Mouse (Mus musculus): ENCODE data around the gene Cd2. TPM values are rescaled to one million over a fixed set of nuclear protein-coding genes. Genes with fewer than 3 reads are reported as not detected.

The Cd2 gene
- polyA plus RNA-seq, 1 experiment: not detected

- no peak for TF ChIP-seq POLR2A (IDR thresholded peaks at IDR 0.05; ENCODE audit: low read depth, low read length)
- no peak for TF ChIP-seq CTCF (IDR thresholded peaks at IDR 0.05; ENCODE audit: borderline replicate concordance, insufficient read depth, low read length)
- H3K4me3 ChIP-seq (ENCODE audit: insufficient read depth, low read length): no peak overlapping the region
Observed at GRCm38 (mm10) chr3:101276501-101277320, 11.0 kb downstream of the Cd2 start.

GRCm38 (mm10) chr3:101275636-101276300 is 12.0 kb downstream of the Cd2 start:
- Histone ChIP-seq H3K4me3 (ENCODE audit: insufficient read depth, low read length) (no peak overlapping the region), H3K4me1 (ENCODE audit: control insufficient read depth, insufficient read depth, low read length) (no peaks in the 10 kb centered on the region), H3K27ac (ENCODE audit: insufficient read depth, low read length) (no peak overlapping the region)
- TF ChIP-seq CTCF (IDR thresholded peaks at IDR 0.05; ENCODE audit: borderline replicate concordance, insufficient read depth, low read length): no peak
- TF ChIP-seq POLR2A (IDR thresholded peaks at IDR 0.05; ENCODE audit: low read depth, low read length): no peak

More at GRCm38 (mm10) chr3:101276501-101277320, 11.0 kb downstream of the Cd2 start:
- Histone ChIP-seq H3K4me1 (ENCODE audit: control insufficient read depth, insufficient read depth, low read length) (no peaks in the 10 kb centered on the region), H3K27ac (ENCODE audit: insufficient read depth, low read length) (no peak overlapping the region)

DNA sequence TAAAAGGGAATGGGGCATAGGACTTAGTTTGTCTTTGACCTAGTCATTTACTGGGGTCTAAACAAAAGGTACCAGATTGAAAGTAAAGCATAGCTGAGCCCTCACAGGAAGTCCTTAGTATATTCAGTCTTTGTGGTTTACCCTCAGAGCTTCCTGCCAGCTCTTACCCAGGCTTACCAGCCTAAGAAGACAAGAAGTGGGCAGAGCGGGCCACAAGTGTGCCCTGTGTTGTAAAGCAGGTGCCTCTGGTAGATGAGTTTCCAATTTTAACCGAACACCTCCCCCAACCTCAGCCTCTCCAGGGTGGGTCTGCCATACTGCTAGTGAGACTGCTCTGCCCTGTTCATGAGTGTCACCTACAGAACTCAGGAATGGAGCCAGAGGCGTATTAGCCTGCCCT is 12.9 kb downstream of the Cd2 start:
- no peak for TF ChIP-seq CTCF (IDR thresholded peaks at IDR 0.05; ENCODE audit: borderline replicate concordance, insufficient read depth, low read length)
- TF ChIP-seq POLR2A (IDR thresholded peaks at IDR 0.05; ENCODE audit: low read depth, low read length): no peak
- no peak overlapping the region for H3K27ac ChIP-seq (ENCODE audit: insufficient read depth, low read length)
- H3K4me3 ChIP-seq (ENCODE audit: insufficient read depth, low read length): no peak overlapping the region
- no peaks in the 10 kb centered on the region for H3K4me1 ChIP-seq (ENCODE audit: control insufficient read depth, insufficient read depth, low read length)

GRCm38 (mm10) chr3:101274041-101274770 is 13.5 kb downstream of the Cd2 start:
- no peak overlapping the region for H3K27ac ChIP-seq (ENCODE audit: insufficient read depth, low read length)
- no peak overlapping the region for H3K4me3 ChIP-seq (ENCODE audit: insufficient read depth, low read length)
- no peaks in the 10 kb centered on the region for H3K4me1 ChIP-seq (ENCODE audit: control insufficient read depth, insufficient read depth, low read length)
- TF ChIP-seq CTCF (IDR thresholded peaks at IDR 0.05; ENCODE audit: borderline replicate concordance, insufficient read depth, low read length): no peak
- TF ChIP-seq POLR2A (IDR thresholded peaks at IDR 0.05; ENCODE audit: low read depth, low read length): no peak

DNA sequence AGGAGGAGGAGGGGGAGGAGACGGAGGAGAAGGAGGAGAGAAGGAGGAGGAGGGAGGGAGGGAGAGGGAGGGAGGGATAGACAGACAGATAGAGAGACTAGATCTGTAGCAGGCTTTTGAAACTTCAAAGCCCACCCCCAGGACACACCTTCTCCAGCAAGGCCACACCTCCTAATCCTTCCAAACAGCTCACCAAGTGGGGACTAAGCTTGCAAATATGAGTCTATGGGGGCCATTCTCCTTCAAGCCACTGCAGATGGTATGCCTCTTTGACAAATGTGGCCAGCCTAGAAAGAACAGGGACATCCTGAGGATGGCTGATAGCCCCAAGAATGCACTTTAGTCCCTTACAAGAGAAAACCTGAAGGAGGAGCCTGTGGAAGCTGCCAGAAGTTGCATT is 15.6 kb downstream of the Cd2 start:
- no peak overlapping the region for H3K27ac ChIP-seq (ENCODE audit: insufficient read depth, low read length)
- no peak overlapping the region for H3K4me3 ChIP-seq (ENCODE audit: insufficient read depth, low read length)
- no peaks in the 10 kb centered on the region for H3K4me1 ChIP-seq (ENCODE audit: control insufficient read depth, insufficient read depth, low read length)
- TF ChIP-seq POLR2A (IDR thresholded peaks at IDR 0.05; ENCODE audit: low read depth, low read length): no peak
- TF ChIP-seq CTCF (IDR thresholded peaks at IDR 0.05; ENCODE audit: borderline replicate concordance, insufficient read depth, low read length): no peak

- no peak for TF ChIP-seq CTCF (IDR thresholded peaks at IDR 0.05; ENCODE audit: borderline replicate concordance, insufficient read depth, low read length)
- no peak for TF ChIP-seq POLR2A (IDR thresholded peaks at IDR 0.05; ENCODE audit: low read depth, low read length)
- Histone ChIP-seq H3K27ac (ENCODE audit: insufficient read depth, low read length) (no peak overlapping the region), H3K4me1 (ENCODE audit: control insufficient read depth, insufficient read depth, low read length) (no peaks in the 10 kb centered on the region), H3K4me3 (ENCODE audit: insufficient read depth, low read length) (no peak overlapping the region)
Observed at GRCm38 (mm10) chr3:101270833-101271232, 16.9 kb downstream of the Cd2 start.

GRCm38 (mm10) chr3:101268361-101268760 is 19.4 kb downstream of the Cd2 start:
- TF ChIP-seq CTCF (IDR thresholded peaks at IDR 0.05; ENCODE audit: borderline replicate concordance, insufficient read depth, low read length) (no peak), POLR2A (IDR thresholded peaks at IDR 0.05; ENCODE audit: low read depth, low read length) (no peak)
- no peak overlapping the region for H3K27ac ChIP-seq (ENCODE audit: insufficient read depth, low read length)
- H3K4me3 ChIP-seq (ENCODE audit: insufficient read depth, low read length): no peak overlapping the region
- H3K4me1 ChIP-seq (ENCODE audit: control insufficient read depth, insufficient read depth, low read length): no peaks in the 10 kb centered on the region

GRCm38 (mm10) chr3:101265561-101266091 is 22.1 kb downstream of the Cd2 start:
- no peak overlapping the region for H3K27ac ChIP-seq (ENCODE audit: insufficient read depth, low read length)
- TF ChIP-seq CTCF (IDR thresholded peaks at IDR 0.05; ENCODE audit: borderline replicate concordance, insufficient read depth, low read length): no peak
- no peak for TF ChIP-seq POLR2A (IDR thresholded peaks at IDR 0.05; ENCODE audit: low read depth, low read length)
- H3K4me1 ChIP-seq (ENCODE audit: control insufficient read depth, insufficient read depth, low read length): no peaks in the 10 kb centered on the region
- no peak overlapping the region for H3K4me3 ChIP-seq (ENCODE audit: insufficient read depth, low read length)

- H3K4me1 ChIP-seq (ENCODE audit: control insufficient read depth, insufficient read depth, low read length): no peaks in the 10 kb centered on the region
- TF ChIP-seq CTCF (IDR thresholded peaks at IDR 0.05; ENCODE audit: borderline replicate concordance, insufficient read depth, low read length) (no peak), POLR2A (IDR thresholded peaks at IDR 0.05; ENCODE audit: low read depth, low read length) (no peak)
Observed at GRCm38 (mm10) chr3:101258976-101259375, 28.8 kb downstream of the Cd2 start.

More at GRCm38 (mm10) chr3:101258976-101259375, 28.8 kb downstream of the Cd2 start:
- Histone ChIP-seq H3K27ac (ENCODE audit: insufficient read depth, low read length) (no peak overlapping the region), H3K4me3 (ENCODE audit: insufficient read depth, low read length) (no peak overlapping the region)

Measured in embryonic fibroblast, embryonic 13.5 days (primary cell).